ENCODE assay signal across 8 mouse cellular contexts in the genomic region with DNA sequence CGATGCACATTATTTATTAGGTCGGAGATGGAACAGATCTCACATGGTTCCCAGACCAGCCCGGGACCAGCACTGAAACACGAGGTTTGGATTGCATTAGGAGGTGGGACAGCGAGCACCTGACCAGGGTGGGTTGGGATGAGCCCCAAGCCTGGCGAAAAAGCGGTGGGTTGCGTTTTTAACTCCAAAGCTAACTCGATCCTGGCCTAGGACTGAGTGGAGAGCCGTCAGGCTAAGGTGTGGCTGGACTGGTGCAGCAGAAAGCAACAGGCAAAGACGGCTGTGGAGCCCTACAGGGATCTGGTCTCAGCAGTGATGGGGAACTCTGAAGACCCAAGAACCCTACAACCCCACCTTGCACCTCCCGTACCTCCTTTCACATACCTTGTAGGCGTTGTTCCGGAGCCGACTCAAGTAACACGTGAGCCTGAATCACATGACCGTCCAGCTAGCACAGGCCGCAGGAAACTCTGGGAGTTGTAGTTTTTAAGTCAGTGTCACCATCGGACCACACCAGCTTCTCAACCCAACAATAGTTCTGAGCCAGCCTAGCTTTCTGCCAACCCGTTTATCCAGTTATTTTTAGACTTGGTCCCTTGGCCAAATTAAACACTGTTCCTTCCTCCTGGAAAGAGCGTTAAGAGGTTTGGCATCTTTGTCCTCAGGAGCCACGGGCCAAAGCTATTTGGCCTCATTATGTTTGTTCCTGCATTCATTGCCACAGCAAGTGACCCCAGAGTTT. TPM values are rescaled to one million over a fixed set of nuclear protein-coding genes. Genes with fewer than 3 reads are reported as not detected.
DNase-seq lines count a peak whose midpoint lies in the region; ATAC-seq lines count a peak whose summit lies in the region.

A gene (minus strand): TSS at position 438 of the 742 bp plus-strand sequence.

- WGBS in hindbrain, embryonic 14.5 days = 19% methylated on average over 22 of the region's 22 CpGs

- peak within 1 kb of the TSS; percentile 63 for H3K4me3 ChIP-seq in hindbrain, embryonic 14.5 days (replicated peaks; ENCODE audit: low read length)

- no peaks in the 10 kb centered on the region for H3K27me3 ChIP-seq in hindbrain, embryonic 14.5 days (ENCODE audit: control insufficient read depth, insufficient read depth, low read length)

- peak within 1 kb of the TSS; percentile 65 for H3K4me2 ChIP-seq in hindbrain, embryonic 14.5 days (replicated peaks)

- H3K36me3 ChIP-seq in hindbrain, embryonic 14.5 days (replicated peaks; ENCODE audit: control insufficient read depth, insufficient read depth) = 0 out of 2 replicates have a peak, but pooled peaks cover 3% of the 10 kb centered on the region

- no peaks in the 10 kb centered on the region for H3K9me3 ChIP-seq in hindbrain, embryonic 14.5 days (ENCODE audit: control insufficient read depth, low read length)

- H3K4me1 ChIP-seq in hindbrain, embryonic 14.5 days (replicated peaks; ENCODE audit: control insufficient read depth, insufficient read depth, low read length) = peaks cover 9% of the 10 kb centered on the region

- no peak within 1 kb of the TSS for H3K27ac ChIP-seq in hindbrain, embryonic 14.5 days

- peak within 1 kb of the TSS; percentile 70 for H3K9ac ChIP-seq in hindbrain, embryonic 14.5 days

- ATAC-seq in hindbrain, embryonic 14.5 days (ENCODE audit: low FRiP score) = peak; percentile 97

- peak; percentile 78 for DNase-seq in T-cell, adult 2 months (ENCODE audit: low spot score)
- DNase-seq in cerebellum, postnatal 25 days = peak; percentile 72 to 78
- peak; percentile 49 to 65 for DNase-seq in frontal cortex, postnatal 25 days (ENCODE audit: low spot score in 2 of 2)
- DNase-seq in hindbrain, embryonic 14.5 days (ENCODE audit: low spot score) = peak; percentile 80
- DNase-seq in layer of hippocampus, postnatal 25 days (ENCODE audit: extremely low spot score in 1 of 2, low spot score in 1 of 2) = peak; percentile 54 to 58
- DNase-seq in lung, postnatal 14 days = peak; percentile 75
- DNase-seq in ovary, postnatal 36 days (ENCODE audit: low spot score) = peak; percentile 57
- DNase-seq in thymus, postnatal 25 days = peak; percentile 62

RNA-seq across cellular contexts. Expression of the gene that starts here (rescaled TPM):
- 22.9 and 26.7 TPM in 2 replicates for polyA plus RNA-seq in hindbrain, embryonic 14.5 days (2014; fragmentation: Nextera tagmentation; extraction: Ambion mirVana)
- 10 to 100 TPM; 29.1 to 31.1 TPM for total RNA-seq in layer of hippocampus, postnatal 25 days (2021)
